Mouse (Mus musculus) C2C12 (cell line): ENCODE results near the gene Rad51. TPM values are rescaled to one million over a fixed set of nuclear protein-coding genes. Genes with fewer than 3 reads are reported as not detected.

Experiments used
- H3K27me3 ChIP-seq: one replicate; pipeline ENCODE4 v1.6.1; 2011; ENCODE audit not compliant: control insufficient read depth, insufficient read depth, insufficient read length
- H3K36me3 ChIP-seq: one replicate; pipeline ENCODE4 v1.6.1; 2011; ENCODE audit not compliant: control insufficient read depth, insufficient read depth
- H3K4me3 ChIP-seq: one replicate; pipeline ENCODE4 v1.5.1; 2011; ENCODE audit warnings: mild to moderate bottlenecking, control low read depth; ENCODE audit not compliant: poor library complexity, insufficient read depth, severe bottlenecking
- H3K79me2 ChIP-seq: one replicate; pipeline ENCODE4 v1.6.1; 2011; ENCODE audit not compliant: control insufficient read depth, insufficient read depth
- H3K79me3 ChIP-seq: one replicate; pipeline ENCODE4 v1.6.1; 2011; ENCODE audit warnings: low read depth, control low read depth
- H3ac ChIP-seq: one replicate; pipeline ENCODE3; 2011; ENCODE audit warnings: low read depth; ENCODE audit not compliant: control insufficient read depth, insufficient read length
- CEBPB ChIP-seq: IDR thresholded peaks from one replicate; pipeline ENCODE4 v1.6.1; 2011; ENCODE audit warnings: low read depth, mild to moderate bottlenecking, control low read depth, moderate library complexity
- CTCF ChIP-seq: IDR thresholded peaks from one replicate; pipeline ENCODE4 v1.5.1; 2011; ENCODE audit not compliant: control insufficient read depth, insufficient read depth, insufficient read length
- FOSL1 ChIP-seq: IDR thresholded peaks from one replicate; pipeline ENCODE4 v1.8.0; 2011; ENCODE audit warnings: mild to moderate bottlenecking, low read length; ENCODE audit not compliant: poor library complexity, insufficient read depth, severe bottlenecking
- MAX ChIP-seq: IDR thresholded peaks from one replicate; pipeline ENCODE4 v1.6.1; 2011; ENCODE audit warnings: mild to moderate bottlenecking, control low read depth
- MYOD1 ChIP-seq: IDR thresholded peaks from one replicate; pipeline ENCODE4 v1.6.1; 2011; ENCODE audit warnings: low read depth; ENCODE audit not compliant: control insufficient read depth, insufficient read length
- MYOG ChIP-seq: IDR thresholded peaks from one replicate; pipeline ENCODE4 v1.6.1; 2011; ENCODE audit not compliant: control insufficient read depth, insufficient read length; ENCODE audit errors: extremely low read depth
- USF1 ChIP-seq: IDR thresholded peaks from one replicate; pipeline ENCODE4 v1.6.1; 2011; ENCODE audit warnings: low read depth, mild to moderate bottlenecking, control low read depth, moderate library complexity
- long read RNA-seq, 2 experiments: library from polyadenylated mRNA; unstranded; transcript quantifications; one replicate each; pipeline ENCODE4 v2.0.0; 2019 to 2020
- polyA plus RNA-seq: library from polyadenylated mRNA; unstranded; fragments of >200 nt; fragmentation: generic; extraction: Trizol; gene quantifications from one replicate; pipeline ENCODE4 v1.2.1, GENCODE M21; 2012; ENCODE audit warnings: missing spikeins

Rad51 gene
- polyA plus RNA-seq: 28.6 TPM
- long read RNA-seq, experiment 1, transcript Rad51-201 (10 exons, 3,368 nt): major isoform, 20 of 23 reads
- long read RNA-seq, experiment 1, partial matches to known transcripts: 1 of 23 reads
- long read RNA-seq, experiment 1, other reads (novel, unspliced or antisense): 1 of 23 reads
- long read RNA-seq, experiment 2, transcript Rad51-201 (10 exons, 3,368 nt): major isoform, 229 of 243 reads
- long read RNA-seq, experiment 2, partial matches to known transcripts: 1 of 243 reads
- long read RNA-seq, experiment 2, other reads (novel, unspliced or antisense): 12 of 243 reads

DNA sequence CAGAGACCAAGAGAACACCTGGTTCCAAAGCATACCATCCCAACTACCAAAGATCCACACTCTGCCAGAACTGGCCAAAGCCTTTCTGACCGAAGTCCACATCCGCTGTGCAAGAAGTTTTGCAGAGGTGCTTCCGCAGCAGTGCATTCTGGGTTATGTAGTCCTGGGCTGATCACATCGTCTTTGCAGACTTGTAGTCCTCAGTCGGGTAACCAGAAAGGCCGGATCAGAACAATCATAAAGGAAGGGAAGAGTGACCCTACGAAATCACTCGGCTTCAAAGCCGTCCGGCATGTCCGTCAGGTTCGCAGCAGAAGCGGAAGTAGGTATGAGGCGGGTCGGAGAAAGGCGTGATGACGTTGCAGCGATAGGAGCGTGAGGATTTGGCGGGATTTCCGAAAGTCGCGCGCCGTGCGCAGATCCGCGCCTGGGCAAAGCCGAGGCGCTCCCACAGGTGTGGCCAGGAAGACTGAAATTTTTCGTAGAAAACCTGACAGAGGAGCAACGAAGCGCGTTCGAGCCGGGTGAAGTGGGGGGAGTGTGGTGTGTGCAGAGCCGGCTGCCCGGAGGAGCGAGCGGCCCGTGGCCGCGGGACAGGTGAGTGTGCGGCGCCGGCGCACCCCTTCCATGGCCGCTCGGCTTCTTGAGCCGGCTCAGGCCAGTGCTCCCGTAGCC, at the start of gene Rad51:
Rad51 (plus strand) TSS at position 356 of the 675 bp plus-strand sequence.
- peak within 1 kb of the TSS; percentile 88 for H3K4me3 ChIP-seq
- peaks cover 38% of the 10 kb centered on the region for H3K79me3 ChIP-seq
- H3K79me2 ChIP-seq: peaks cover 60% of the 10 kb centered on the region
- H3ac ChIP-seq: peak within 1 kb of the TSS; percentile 57
- no peak for TF ChIP-seq CEBPB
- no peak for TF ChIP-seq MYOD1
- TF ChIP-seq MYOG: no peak
- TF ChIP-seq MAX: peak; percentile 95
- no peak for TF ChIP-seq USF1
- TF ChIP-seq FOSL1: no peak
- TF ChIP-seq CTCF: no peak
- H3K27me3 ChIP-seq: no peaks in the 10 kb centered on the region
- H3K36me3 ChIP-seq: peaks cover 43% of the 10 kb centered on the region

DNA sequence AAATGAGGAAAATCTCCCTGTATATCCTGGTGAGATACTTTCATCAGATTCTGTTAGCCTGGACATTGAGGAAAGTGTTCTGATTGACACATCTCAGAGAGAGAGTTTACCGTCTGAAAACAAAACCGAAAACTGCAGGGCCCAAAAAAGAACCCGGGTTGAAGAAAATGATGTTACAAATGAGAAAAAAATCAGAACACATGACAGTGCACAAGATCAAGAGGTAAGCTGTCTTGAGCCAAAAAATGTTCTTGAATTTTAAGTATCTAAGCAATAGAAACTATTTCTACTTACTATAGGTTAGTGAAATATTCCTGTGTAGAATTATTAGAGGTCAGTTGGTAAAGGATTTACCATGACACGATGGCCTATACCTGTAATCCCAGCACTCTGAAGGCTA, 40.2 kb upstream of the Rad51 start:
- Histone ChIP-seq H3K79me3 (peaks cover 2% of the 10 kb centered on the region), H3K4me3 (no peak overlapping the region), H3ac (no peak overlapping the region), H3K79me2 (no peaks in the 10 kb centered on the region), H3K27me3 (no peaks in the 10 kb centered on the region), H3K36me3 (peaks cover 75% of the 10 kb centered on the region)
- TF ChIP-seq MYOG (no peak), FOSL1 (no peak), MAX (no peak), CTCF (no peak), CEBPB (no peak), MYOD1 (no peak), USF1 (no peak)

DNA sequence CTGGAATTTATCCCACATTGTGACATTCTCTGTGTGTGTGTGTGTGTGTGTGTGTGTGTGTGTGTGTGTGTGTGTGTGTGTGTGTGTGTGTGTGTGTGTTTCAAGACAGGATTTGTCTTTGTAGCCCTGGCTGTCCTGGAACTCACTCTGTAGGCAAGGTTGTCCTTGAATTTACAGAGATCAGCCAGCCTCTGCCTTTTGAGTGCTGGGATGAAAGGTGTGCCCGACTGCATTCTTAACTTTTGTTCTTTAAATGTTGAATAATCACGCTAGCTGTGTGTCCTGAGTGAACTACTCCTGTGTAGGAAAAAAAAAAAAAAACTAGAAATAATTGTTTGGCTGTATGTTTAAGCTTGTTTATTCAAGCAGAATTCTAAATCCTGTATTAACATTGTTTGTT, 26.4 kb upstream of the Rad51 start:
- Histone ChIP-seq H3K36me3 (peaks cover 65% of the 10 kb centered on the region), H3K79me3 (no peaks in the 10 kb centered on the region), H3K27me3 (no peaks in the 10 kb centered on the region), H3ac (no peak overlapping the region), H3K4me3 (no peak overlapping the region), H3K79me2 (no peaks in the 10 kb centered on the region)
- TF ChIP-seq MYOD1 (no peak), FOSL1 (no peak), USF1 (no peak)

DNA sequence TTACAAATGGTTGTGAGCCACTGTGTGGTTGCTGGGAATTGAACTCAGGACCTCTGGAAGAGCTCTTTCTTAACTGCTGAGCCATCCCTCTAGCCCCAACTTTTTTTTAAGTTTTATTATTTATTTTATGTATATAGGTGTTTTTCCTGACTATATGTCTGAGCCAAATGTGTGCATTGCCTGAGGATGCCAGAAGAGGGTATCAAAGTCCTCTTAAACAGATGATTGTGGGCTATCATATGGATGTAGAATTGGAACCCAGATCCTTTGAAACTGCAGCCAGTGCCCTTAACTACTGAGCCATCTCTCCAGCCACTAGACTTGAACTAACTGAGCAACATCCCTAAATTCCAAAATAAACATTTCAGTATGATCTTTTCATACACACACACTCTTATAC, 11.0 kb upstream of the Rad51 start:
- peaks cover 73% of the 10 kb centered on the region for H3K36me3 ChIP-seq
- no peaks in the 10 kb centered on the region for H3K79me2 ChIP-seq
- H3ac ChIP-seq: no peak overlapping the region
- TF ChIP-seq FOSL1: no peak
- no peak for TF ChIP-seq MYOG
- TF ChIP-seq CEBPB: no peak
- TF ChIP-seq MYOD1: no peak
- TF ChIP-seq CTCF: no peak
- no peak for TF ChIP-seq USF1
- TF ChIP-seq MAX: no peak
- no peaks in the 10 kb centered on the region for H3K27me3 ChIP-seq
- H3K79me3 ChIP-seq: no peaks in the 10 kb centered on the region
- no peak overlapping the region for H3K4me3 ChIP-seq

DNA sequence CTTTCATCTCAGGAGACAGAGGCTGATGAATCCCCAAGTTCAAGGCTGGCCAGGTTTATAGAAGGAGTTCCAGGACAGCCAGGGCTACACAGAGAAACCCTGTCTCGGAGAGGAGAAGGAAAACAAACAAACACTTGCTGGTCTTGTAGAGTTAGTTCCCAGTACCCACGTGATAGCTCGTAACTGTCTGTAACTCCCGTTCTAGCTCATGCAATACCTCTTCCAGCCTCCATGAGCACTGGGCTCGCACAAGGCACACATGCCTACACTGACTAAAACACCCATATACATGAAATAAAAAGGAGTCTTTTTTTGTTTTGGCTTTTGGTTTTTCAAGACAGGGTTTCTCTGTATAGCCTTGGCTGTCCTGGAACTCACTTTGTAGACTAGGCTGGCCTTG, 6.0 kb upstream of the Rad51 start:
- no peaks in the 10 kb centered on the region for H3K27me3 ChIP-seq
- no peak overlapping the region for H3K4me3 ChIP-seq
- peaks cover 2% of the 10 kb centered on the region for H3K79me3 ChIP-seq
- peaks cover 6% of the 10 kb centered on the region for H3K79me2 ChIP-seq
- TF ChIP-seq MAX (no peak), MYOG (no peak), MYOD1 (no peak), USF1 (no peak), CEBPB (no peak), FOSL1 (no peak), CTCF (no peak)
- peaks cover 66% of the 10 kb centered on the region for H3K36me3 ChIP-seq
- H3ac ChIP-seq: no peak overlapping the region
